Mouse (Mus musculus): ENCODE data around the gene Primpol. TPM values are rescaled to one million over a fixed set of nuclear protein-coding genes. Genes with fewer than 3 reads are reported as not detected.

The Primpol gene
- polyA plus RNA-seq, 1 experiment from 2014 or later = 7.9 TPM

DNA sequence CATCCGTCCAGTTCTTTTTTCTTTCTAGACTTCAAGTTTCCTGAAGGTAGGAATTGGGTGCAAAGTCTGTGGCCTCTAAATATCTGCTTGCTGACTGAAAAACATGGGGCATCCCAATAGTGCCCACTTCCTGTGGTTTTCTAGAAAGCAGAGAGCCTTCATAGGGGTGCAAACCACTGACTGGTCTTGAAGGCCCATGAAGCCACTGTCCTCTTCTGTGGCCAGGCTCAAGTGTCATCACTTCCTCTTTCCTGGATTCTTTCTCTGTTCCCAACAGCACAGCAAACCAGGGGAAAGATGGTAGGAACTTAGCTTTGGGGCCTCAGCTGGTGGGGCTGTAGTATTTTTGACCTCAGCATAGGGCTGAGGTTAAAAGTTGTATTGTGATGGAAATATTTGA is 11.6 kb upstream of the Primpol start:
- Histone ChIP-seq H3K4me2 (ENCODE audit: low read depth, low read length) (no peak overlapping the region), H3K9ac (replicated peaks; ENCODE audit: low read depth, low read length) (no peak overlapping the region), H3K9me3 (ENCODE audit: control insufficient read depth, low read length) (no peaks in the 10 kb centered on the region), H3K27me3 (ENCODE audit: control insufficient read depth, insufficient read depth, low read length) (no peaks in the 10 kb centered on the region), H3K4me1 (ENCODE audit: control insufficient read depth, insufficient read depth, low read length) (no peaks in the 10 kb centered on the region), H3K27ac (ENCODE audit: low read depth, low read length) (no peak overlapping the region), H3K36me3 (ENCODE audit: control insufficient read depth, insufficient read depth, low read length) (peaks cover 15% of the 10 kb centered on the region; the same call in 1 of the 2 replicates), H3K4me3 (ENCODE audit: low read depth, low read length) (no peak overlapping the region)
- no peak for ATAC-seq (ENCODE audit: low read depth)
- WGBS = 100% methylated on average over 1 of the region's 1 CpGs

- Histone ChIP-seq H3K27ac (ENCODE audit: low read depth, low read length) (no peak overlapping the region), H3K27me3 (ENCODE audit: control insufficient read depth, insufficient read depth, low read length) (no peaks in the 10 kb centered on the region), H3K36me3 (ENCODE audit: control insufficient read depth, insufficient read depth, low read length) (peaks cover 7% of the 10 kb centered on the region; the same call in 1 of the 2 replicates), H3K4me1 (ENCODE audit: control insufficient read depth, insufficient read depth, low read length) (no peaks in the 10 kb centered on the region), H3K4me2 (ENCODE audit: low read depth, low read length) (no peak overlapping the region), H3K9ac (replicated peaks; ENCODE audit: low read depth, low read length) (no peak overlapping the region), H3K9me3 (ENCODE audit: control insufficient read depth, low read length) (no peaks in the 10 kb centered on the region), H3K4me3 (ENCODE audit: low read depth, low read length) (no peak overlapping the region)
- ATAC-seq (ENCODE audit: low read depth) = no peak
- 67% methylated on average over 7 of the region's 7 CpGs for WGBS
These were observed 10.9 kb upstream of the Primpol start for GRCm38 (mm10) chr8:46627881-46628280.

- Histone ChIP-seq H3K27me3 (ENCODE audit: control insufficient read depth, insufficient read depth, low read length) (no peaks in the 10 kb centered on the region), H3K4me2 (ENCODE audit: low read depth, low read length) (no peak overlapping the region), H3K4me1 (ENCODE audit: control insufficient read depth, insufficient read depth, low read length) (no peaks in the 10 kb centered on the region), H3K36me3 (ENCODE audit: control insufficient read depth, insufficient read depth, low read length) (peaks cover 7% of the 10 kb centered on the region; the same call in 1 of the 2 replicates), H3K9me3 (ENCODE audit: control insufficient read depth, low read length) (no peaks in the 10 kb centered on the region), H3K4me3 (ENCODE audit: low read depth, low read length) (no peak overlapping the region), H3K27ac (ENCODE audit: low read depth, low read length) (no peak overlapping the region), H3K9ac (replicated peaks; ENCODE audit: low read depth, low read length) (no peak overlapping the region)
- no peak for ATAC-seq (ENCODE audit: low read depth)
- 97% methylated on average over 5 of the region's 5 CpGs for WGBS
These were observed 9.6 kb upstream of the Primpol start for GRCm38 (mm10) chr8:46626642-46627041.

GRCm38 (mm10) chr8:46625166-46625565 is 8.2 kb upstream of the Primpol start:
- H3K4me3 ChIP-seq (ENCODE audit: low read depth, low read length) = no peak overlapping the region
- no peak overlapping the region for H3K27ac ChIP-seq (ENCODE audit: low read depth, low read length)
- H3K4me1 ChIP-seq (ENCODE audit: control insufficient read depth, insufficient read depth, low read length) = no peaks in the 10 kb centered on the region
- no peak for ATAC-seq (ENCODE audit: low read depth)
- WGBS = 56% methylated on average over 1 of the region's 1 CpGs
- H3K27me3 ChIP-seq (ENCODE audit: control insufficient read depth, insufficient read depth, low read length) = no peaks in the 10 kb centered on the region
- peaks cover 4% of the 10 kb centered on the region; the same call in 1 of the 2 replicates for H3K36me3 ChIP-seq (ENCODE audit: control insufficient read depth, insufficient read depth, low read length)
- no peak overlapping the region for H3K4me2 ChIP-seq (ENCODE audit: low read depth, low read length)
- no peak overlapping the region for H3K9ac ChIP-seq (replicated peaks; ENCODE audit: low read depth, low read length)
- no peaks in the 10 kb centered on the region for H3K9me3 ChIP-seq (ENCODE audit: control insufficient read depth, low read length)

- Histone ChIP-seq H3K4me3 (ENCODE audit: low read depth, low read length) (no peak overlapping the region), H3K9me3 (ENCODE audit: control insufficient read depth, low read length) (no peaks in the 10 kb centered on the region), H3K36me3 (ENCODE audit: control insufficient read depth, insufficient read depth, low read length) (no peaks in the 10 kb centered on the region), H3K9ac (replicated peaks; ENCODE audit: low read depth, low read length) (no peak overlapping the region), H3K27me3 (ENCODE audit: control insufficient read depth, insufficient read depth, low read length) (no peaks in the 10 kb centered on the region), H3K4me1 (ENCODE audit: control insufficient read depth, insufficient read depth, low read length) (peaks cover 12% of the 10 kb centered on the region), H3K27ac (ENCODE audit: low read depth, low read length) (no peak overlapping the region), H3K4me2 (ENCODE audit: low read depth, low read length) (no peak overlapping the region)
- WGBS = 69% methylated on average over 9 of the region's 9 CpGs
- no peak for ATAC-seq (ENCODE audit: low read depth)
These were observed 5.6 kb upstream of the Primpol start for GRCm38 (mm10) chr8:46622446-46623270.

GRCm38 (mm10) chr8:46618639-46619320 is 1.8 kb upstream of the Primpol start:
- H3K9me3 ChIP-seq (ENCODE audit: control insufficient read depth, low read length) = no peaks in the 10 kb centered on the region
- H3K4me1 ChIP-seq (ENCODE audit: control insufficient read depth, insufficient read depth, low read length) = peaks cover 16% of the 10 kb centered on the region
- H3K27ac ChIP-seq (ENCODE audit: low read depth, low read length) = no peak overlapping the region
- ATAC-seq (ENCODE audit: low read depth) = no peak
- H3K36me3 ChIP-seq (ENCODE audit: control insufficient read depth, insufficient read depth, low read length) = no peaks in the 10 kb centered on the region
- H3K4me3 ChIP-seq (ENCODE audit: low read depth, low read length) = peak overlapping the region; percentile 76
- H3K4me2 ChIP-seq (ENCODE audit: low read depth, low read length) = peak overlapping the region; percentile 86
- no peaks in the 10 kb centered on the region for H3K27me3 ChIP-seq (ENCODE audit: control insufficient read depth, insufficient read depth, low read length)
- 3% methylated on average over 10 of the region's 10 CpGs for WGBS
- peak overlapping the region; percentile 94 for H3K9ac ChIP-seq (replicated peaks; ENCODE audit: low read depth, low read length)

DNA sequence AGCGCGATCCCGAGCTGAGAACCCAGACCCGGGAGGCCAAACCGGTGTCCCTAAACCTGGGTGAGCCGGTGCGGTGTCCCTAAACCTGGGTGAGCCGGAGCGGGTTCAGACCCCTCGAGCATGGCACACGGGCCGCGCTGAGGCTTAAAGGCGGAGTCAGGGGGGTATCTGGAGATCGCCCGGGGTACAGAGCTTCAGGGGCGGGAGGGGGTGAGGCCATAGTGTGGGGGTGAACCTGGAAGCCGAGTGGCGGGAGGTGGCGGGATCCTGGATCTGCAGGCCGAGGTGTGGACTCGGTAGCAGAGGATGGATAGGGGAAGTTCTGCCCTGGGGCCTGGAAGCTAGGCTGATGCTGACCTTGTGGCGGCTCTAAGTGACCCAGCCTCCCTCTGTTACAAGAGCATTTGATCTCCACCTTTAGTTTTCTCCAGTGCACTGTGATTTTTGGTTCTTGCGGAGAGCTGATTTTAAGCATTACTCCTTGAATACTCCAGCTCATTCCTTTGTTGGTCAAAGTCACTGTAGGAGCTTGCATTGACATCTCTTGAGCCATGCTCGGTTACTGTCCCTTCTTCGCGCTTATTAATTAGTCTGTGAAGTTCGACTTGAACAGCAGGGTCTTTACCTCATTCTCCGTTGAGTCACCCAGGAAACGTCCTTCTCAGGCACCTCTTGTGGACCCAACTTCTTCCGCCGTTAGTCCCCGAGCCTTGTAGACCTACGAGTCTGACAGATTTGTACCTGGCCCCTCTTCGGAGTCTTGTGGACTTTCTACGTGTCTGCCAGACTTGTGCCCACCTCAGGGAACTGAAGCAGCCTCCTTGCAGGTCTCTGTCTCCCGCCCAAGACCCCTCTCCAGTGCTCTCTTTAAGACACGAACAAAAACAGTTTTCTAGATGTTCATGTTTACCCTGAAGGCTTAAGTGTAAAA is 943 bp upstream of the Primpol start:
- Histone ChIP-seq H3K4me3 (ENCODE audit: low read depth, low read length) (peak overlapping the region; percentile 76), H3K27ac (ENCODE audit: low read depth, low read length) (peak overlapping the region; percentile 92), H3K36me3 (ENCODE audit: control insufficient read depth, insufficient read depth, low read length) (no peaks in the 10 kb centered on the region), H3K4me1 (ENCODE audit: control insufficient read depth, insufficient read depth, low read length) (peaks cover 16% of the 10 kb centered on the region), H3K9ac (replicated peaks; ENCODE audit: low read depth, low read length) (peak overlapping the region; percentile 94), H3K4me2 (ENCODE audit: low read depth, low read length) (peak overlapping the region; percentile 86), H3K27me3 (ENCODE audit: control insufficient read depth, insufficient read depth, low read length) (no peaks in the 10 kb centered on the region), H3K9me3 (ENCODE audit: control insufficient read depth, low read length) (no peaks in the 10 kb centered on the region)
- under 1% methylated on average over 38 of the region's 38 CpGs for WGBS
- peak; percentile 66; the same call in 1 of the 2 replicates for ATAC-seq (ENCODE audit: low read depth)

GRCm38 (mm10) chr8:46615936-46616335 is 1.1 kb downstream of the Primpol start:
- no peak overlapping the region for H3K9ac ChIP-seq (replicated peaks; ENCODE audit: low read depth, low read length)
- H3K27me3 ChIP-seq (ENCODE audit: control insufficient read depth, insufficient read depth, low read length) = no peaks in the 10 kb centered on the region
- peak overlapping the region; percentile 45; the same call in 1 of the 2 replicates for H3K4me2 ChIP-seq (ENCODE audit: low read depth, low read length)
- peaks cover 16% of the 10 kb centered on the region for H3K4me1 ChIP-seq (ENCODE audit: control insufficient read depth, insufficient read depth, low read length)
- H3K36me3 ChIP-seq (ENCODE audit: control insufficient read depth, insufficient read depth, low read length) = no peaks in the 10 kb centered on the region
- no peak for ATAC-seq (ENCODE audit: low read depth)
- no peak overlapping the region for H3K4me3 ChIP-seq (ENCODE audit: low read depth, low read length)
- H3K9me3 ChIP-seq (ENCODE audit: control insufficient read depth, low read length) = no peaks in the 10 kb centered on the region
- WGBS = 89% methylated on average over 8 of the region's 8 CpGs
- H3K27ac ChIP-seq (ENCODE audit: low read depth, low read length) = no peak overlapping the region
